Mouse (Mus musculus) hindbrain, postnatal 0 days (tissue): Measurements from ENCODE around the gene Glmn. TPM values are rescaled to one million over a fixed set of nuclear protein-coding genes. Genes with fewer than 3 reads are reported as not detected.

Source experiments
- ATAC-seq: fragments of 200-750 bp; cut with Nextera tagmentation; 2 replicates; pipeline ENCODE4 v1.8.0; 2017; ENCODE audit warnings: mild to moderate bottlenecking, moderate TSS enrichment, moderate library complexity
- DNase-seq: peaks from one replicate; pipeline ENCODE4 v3.0.0-alpha.2; 2015; ENCODE audit warnings: low spot score
- H3K27ac ChIP-seq: fragments of 300-500 bp; sonication (generic); 2 replicates; pipeline ENCODE4 v1.5.1; 2014; ENCODE audit warnings: mild to moderate bottlenecking
- H3K27me3 ChIP-seq: fragments of 300-500 bp; sonication (generic); 2 replicates; pipeline ENCODE4 v1.6.1; 2014; ENCODE audit warnings: low read length, mixed read lengths; ENCODE audit not compliant: insufficient read depth
- H3K36me3 ChIP-seq: fragments of 300-500 bp; sonication (generic); 2 replicates; pipeline ENCODE4 v1.6.1; 2014; ENCODE audit warnings: low read length, mixed read lengths; ENCODE audit not compliant: insufficient read depth
- H3K4me1 ChIP-seq: fragments of 300-500 bp; sonication (generic); 2 replicates; pipeline ENCODE4 v1.6.1; 2014; ENCODE audit warnings: antibody characterized with exemption, low read length, mixed read lengths; ENCODE audit not compliant: insufficient read depth
- H3K4me2 ChIP-seq: fragments of 300-500 bp; sonication (generic); 2 replicates; pipeline ENCODE4 v1.6.1; 2014; ENCODE audit warnings: low read depth, mild to moderate bottlenecking, low read length, moderate library complexity, mixed read lengths
- H3K4me3 ChIP-seq: fragments of 300-500 bp; sonication (generic); 2 replicates; pipeline ENCODE4 v1.5.1; 2014; ENCODE audit warnings: low read length
- H3K9ac ChIP-seq: fragments of 300-500 bp; sonication (generic); replicated peaks from 2 replicates; pipeline ENCODE4 v1.6.1; 2014; ENCODE audit warnings: mild to moderate bottlenecking, low read length, moderate library complexity, mixed read lengths
- H3K9me3 ChIP-seq: fragments of 300-500 bp; sonication (generic); 2 replicates; pipeline ENCODE4 v1.6.1; 2016; ENCODE audit warnings: low read length, mixed read lengths
- CTCF ChIP-seq: IDR thresholded peaks from 2 replicates; pipeline ENCODE4 v1.5.1; 2016; ENCODE audit warnings: antibody characterized with exemption, control low read depth, low read depth
- WGBS: fragments of 180-500 bp; shearing (Covaris S2); extraction: QIAGEN DNeasy Blood & Tissue Kit; methylation state at CpG from one replicate; pipeline ENCODE4 v1.1.7; 2014; 5-methylcytosine and 5-hydroxymethylcytosine counted together
- polyA plus RNA-seq: library from polyadenylated mRNA; unstranded; fragments of >200 nt; fragmentation: Nextera tagmentation; extraction: Ambion mirVana; gene quantifications from 2 replicates; pipeline ENCODE4 v1.2.1, GENCODE M21; 2015
- total RNA-seq: library from RNA; depleted of rRNA; stranded (reverse); fragments of >200 nt; gene quantifications from 2 replicates; pipeline ENCODE4 v1.2.3, GENCODE M21; 2014; rRNA removed

Gene Glmn
- total and polyA plus RNA-seq, 2 experiments from 2014 or later = 6.6 to 32.6 TPM

DNA sequence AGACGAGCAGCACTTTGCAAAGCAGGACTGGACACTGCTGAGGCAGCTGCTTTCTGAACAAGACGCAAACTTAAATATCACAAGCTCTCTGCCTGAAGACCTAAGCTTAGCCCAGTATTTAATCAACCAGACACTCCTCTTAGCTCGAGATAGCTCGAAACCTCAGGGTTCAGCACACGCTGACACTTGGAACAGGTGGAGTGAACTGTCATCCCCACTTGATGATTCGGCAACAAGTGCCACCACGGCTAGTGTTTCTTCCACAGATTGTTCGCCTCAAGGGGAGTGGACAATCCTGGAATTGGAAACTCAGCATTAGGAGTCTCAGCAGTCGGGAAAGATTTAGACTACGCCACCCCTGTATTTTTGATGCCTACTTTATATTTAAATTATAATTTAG lies 87.2 kb downstream of the Glmn start:
- H3K4me1 ChIP-seq = no peaks in the 10 kb centered on the region
- DNase-seq (no peak), ATAC-seq (no peak)
- H3K27me3 ChIP-seq = no peaks in the 10 kb centered on the region
- no peak overlapping the region for H3K27ac ChIP-seq
- H3K36me3 ChIP-seq = peaks cover 24% of the 10 kb centered on the region; the same call in 1 of the 2 replicates
- TF ChIP-seq CTCF = no peak
- H3K4me3 ChIP-seq = no peak overlapping the region
- no peak overlapping the region for H3K4me2 ChIP-seq
- H3K9me3 ChIP-seq = no peaks in the 10 kb centered on the region
- 90% methylated on average over 10 of the region's 10 CpGs for WGBS
- no peak overlapping the region for H3K9ac ChIP-seq

DNA sequence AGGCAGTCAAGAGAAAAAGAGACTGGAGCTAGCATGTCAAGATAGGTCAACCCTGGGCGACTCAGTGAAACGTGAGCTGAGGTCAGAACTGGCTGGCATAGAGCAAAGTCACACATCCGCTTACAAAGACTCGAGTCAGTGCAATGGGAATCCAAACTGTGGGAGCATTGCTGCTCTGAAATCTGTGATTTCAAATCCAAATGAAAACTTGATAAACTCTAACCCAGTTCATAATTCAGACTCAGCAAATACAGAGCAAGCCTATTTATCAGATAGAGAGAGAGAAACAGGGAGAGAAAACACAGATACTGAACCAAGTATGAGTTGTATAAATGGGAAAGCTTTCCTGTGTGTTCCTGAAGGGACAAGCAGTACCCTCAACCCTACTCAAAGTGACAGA lies 90.4 kb downstream of the Glmn start, which contains the start of gene Gm42669:
Gene Gm42669, plus strand, starts transcription at position 301 of the 400 bp plus-strand sequence.
- H3K36me3 ChIP-seq = peaks cover 37% of the 10 kb centered on the region; the same call in 1 of the 2 replicates
- 75% methylated on average over 4 of the region's 4 CpGs for WGBS
- no peak within 1 kb of the TSS for H3K27ac ChIP-seq
- H3K4me2 ChIP-seq = no peak within 1 kb of the TSS
- no peaks in the 10 kb centered on the region for H3K27me3 ChIP-seq
- ATAC-seq (no peak), DNase-seq (no peak)
- no peaks in the 10 kb centered on the region for H3K4me1 ChIP-seq
- TF ChIP-seq CTCF = no peak
- H3K9ac ChIP-seq = no peak within 1 kb of the TSS
- H3K4me3 ChIP-seq = no peak within 1 kb of the TSS
- no peaks in the 10 kb centered on the region for H3K9me3 ChIP-seq

DNA sequence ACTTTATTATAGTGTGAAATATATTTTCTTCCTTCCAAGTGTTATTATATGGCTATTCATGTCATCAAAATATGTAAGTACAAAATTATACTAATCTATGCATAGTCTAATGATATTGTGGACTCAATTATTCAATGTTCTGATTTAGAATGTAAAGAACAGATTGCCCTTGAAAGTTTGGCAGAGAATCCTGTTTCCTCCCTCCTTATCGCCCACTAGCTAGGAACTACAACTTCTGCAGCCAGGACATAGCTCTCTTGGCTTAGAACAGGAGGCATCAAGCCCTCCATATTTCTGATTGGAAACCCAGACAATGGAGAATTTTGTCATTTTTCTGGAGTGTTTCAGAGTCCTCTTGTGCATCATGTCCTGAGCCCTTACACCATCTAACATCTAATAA lies 96.9 kb downstream of the Glmn start:
- no peak for TF ChIP-seq CTCF
- Histone ChIP-seq H3K4me2 (no peak overlapping the region), H3K27me3 (no peaks in the 10 kb centered on the region), H3K4me1 (no peaks in the 10 kb centered on the region; the same call in 1 of the 2 replicates), H3K9me3 (no peaks in the 10 kb centered on the region), H3K27ac (no peak overlapping the region), H3K9ac (no peak overlapping the region), H3K4me3 (no peak overlapping the region), H3K36me3 (peaks cover 13% of the 10 kb centered on the region; the same call in 1 of the 2 replicates)
- DNase-seq (no peak), ATAC-seq (no peak)
- 63% methylated on average over 1 of the region's 1 CpGs for WGBS

DNA sequence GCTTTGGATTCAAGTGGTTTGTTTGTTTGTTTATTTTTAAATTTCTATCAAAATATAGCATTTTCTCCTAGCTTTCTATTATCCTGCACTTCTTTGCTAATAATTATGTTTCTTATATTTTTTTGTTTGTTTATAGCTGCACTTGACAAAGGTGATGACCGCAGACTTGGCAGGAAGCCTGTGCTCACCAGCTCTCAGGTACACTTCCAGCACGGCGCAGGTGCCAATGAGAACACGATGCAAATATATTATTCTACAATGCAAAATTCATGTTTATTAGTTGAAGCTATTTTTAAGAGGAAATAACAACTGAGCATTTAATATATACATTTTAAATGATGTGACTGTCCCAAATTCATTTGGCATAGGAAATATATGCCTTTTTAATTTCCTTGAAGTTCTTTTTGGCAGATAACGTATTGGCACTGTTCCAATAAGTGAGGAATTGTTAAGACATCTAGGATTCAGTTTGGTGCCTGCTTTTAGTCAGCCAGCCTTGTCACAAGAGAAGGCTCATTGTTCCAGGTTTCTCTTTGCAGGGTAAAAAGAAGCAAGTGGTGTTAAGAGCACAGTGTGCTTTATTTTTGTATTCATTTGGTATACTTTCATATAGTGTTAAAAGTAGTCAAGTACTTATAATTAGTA lies 97.7 kb downstream of the Glmn start:
- Histone ChIP-seq H3K4me2 (peak overlapping the region; percentile 27; the same call in 1 of the 2 replicates), H3K9ac (no peak overlapping the region), H3K4me3 (no peak overlapping the region), H3K27ac (no peak overlapping the region), H3K36me3 (peaks cover 8% of the 10 kb centered on the region; the same call in 1 of the 2 replicates), H3K9me3 (no peaks in the 10 kb centered on the region), H3K4me1 (no peaks in the 10 kb centered on the region; the same call in 1 of the 2 replicates), H3K27me3 (no peaks in the 10 kb centered on the region)
- WGBS = 74% methylated on average over 5 of the region's 5 CpGs
- DNase-seq (no peak), ATAC-seq (no peak)
- no peak for TF ChIP-seq CTCF

Other genes starting within 250 kb of the Glmn start
- 1.8 and 8.1 TPM in 2 replicates for gene Ephx4, start 195.2 kb downstream of the Glmn start, total RNA-seq
- gene Ephx4, start 195.2 kb downstream of the Glmn start, polyA plus RNA-seq = 5.5 and 5.9 TPM in 2 replicates
- gene Lpcat2b, start 166.3 kb downstream of the Glmn start, total RNA-seq = not detected in 2 replicates
- not detected in 2 replicates for gene Lpcat2b, start 166.3 kb downstream of the Glmn start, polyA plus RNA-seq
- gene Btbd8, start 159.9 kb downstream of the Glmn start, total RNA-seq = 26.5 and 28.8 TPM in 2 replicates
- 22.4 and 23.0 TPM in 2 replicates for gene Btbd8, start 159.9 kb downstream of the Glmn start, polyA plus RNA-seq
- gene Gm42669, start 90.3 kb downstream of the Glmn start, total RNA-seq = 0.16 and 0.32 TPM in 2 replicates
- 0.43 and 0.64 TPM in 2 replicates for gene Gm42669, start 90.3 kb downstream of the Glmn start, polyA plus RNA-seq
- 0.10 and 0.18 TPM in 2 replicates for gene 1700028K03Rik, start 63.2 kb downstream of the Glmn start, total RNA-seq
- 0.25 and 0.34 TPM in 2 replicates for gene 1700028K03Rik, start 63.2 kb downstream of the Glmn start, polyA plus RNA-seq
- 11.1 and 14.3 TPM in 2 replicates for gene Rpap2, start 515 bp downstream of the Glmn start, total RNA-seq
- gene Rpap2, start 515 bp downstream of the Glmn start, polyA plus RNA-seq = 21.5 and 23.4 TPM in 2 replicates
- 0.05 TPM in 1 of 2 replicates, not detected in the other for gene Gfi1, start 128.1 kb upstream of the Glmn start, total RNA-seq
- gene Gfi1, start 128.1 kb upstream of the Glmn start, polyA plus RNA-seq = 0.06 TPM in 1 of 2 replicates, not detected in the other
- not detected in 2 replicates for gene Ube2d2b, start 232.2 kb upstream of the Glmn start, total RNA-seq
- gene Ube2d2b, start 232.2 kb upstream of the Glmn start, polyA plus RNA-seq = 0.14 and 0.18 TPM in 2 replicates